Mouse (Mus musculus): ENCODE data around the gene Fcor.

Fcor gene

GRCm38 (mm10) chr8:3671980-3672491 is at the start of gene Fcor:
TSS of gene Fcor (minus strand) at chr8:3672362.
- peak; percentile 92 for DNase-seq

DNA sequence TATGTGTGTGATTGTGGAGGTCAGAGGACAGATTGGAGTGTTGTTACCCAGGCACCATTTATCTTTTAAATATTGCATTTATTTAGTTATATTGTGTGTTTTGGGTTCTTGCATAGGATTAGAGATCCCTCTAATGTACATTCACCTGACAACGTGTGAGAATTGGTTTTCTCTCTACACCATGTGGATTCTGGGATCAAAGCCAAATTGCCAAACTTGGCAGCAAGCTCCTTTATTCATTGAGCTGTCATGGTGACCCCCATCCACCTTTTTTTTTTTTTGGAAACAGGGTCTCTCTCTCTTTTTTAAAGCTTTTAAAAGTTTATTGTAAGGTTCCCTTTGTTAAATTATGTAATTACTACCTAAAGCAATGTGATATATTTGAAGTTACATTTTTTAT is 48.9 kb upstream of the Fcor start:
- DNase-seq: no peak

- no peak for DNase-seq
These were observed 48.4 kb upstream of the Fcor start, which contains the start of gene Clec4g for GRCm38 (mm10) chr8:3720551-3720950. TSS of gene Clec4g (minus strand) at chr8:3720651.

- DNase-seq: peak; percentile 42
These were observed 46.4 kb upstream of the Fcor start for GRCm38 (mm10) chr8:3718559-3718958.

- no peak for DNase-seq
These were observed 45.3 kb upstream of the Fcor start for GRCm38 (mm10) chr8:3717321-3717954.

- DNase-seq: no peak
These were observed 39.5 kb upstream of the Fcor start for GRCm38 (mm10) chr8:3711646-3712045.

GRCm38 (mm10) chr8:3710312-3710711 is 38.1 kb upstream of the Fcor start:
- no peak for DNase-seq

DNA sequence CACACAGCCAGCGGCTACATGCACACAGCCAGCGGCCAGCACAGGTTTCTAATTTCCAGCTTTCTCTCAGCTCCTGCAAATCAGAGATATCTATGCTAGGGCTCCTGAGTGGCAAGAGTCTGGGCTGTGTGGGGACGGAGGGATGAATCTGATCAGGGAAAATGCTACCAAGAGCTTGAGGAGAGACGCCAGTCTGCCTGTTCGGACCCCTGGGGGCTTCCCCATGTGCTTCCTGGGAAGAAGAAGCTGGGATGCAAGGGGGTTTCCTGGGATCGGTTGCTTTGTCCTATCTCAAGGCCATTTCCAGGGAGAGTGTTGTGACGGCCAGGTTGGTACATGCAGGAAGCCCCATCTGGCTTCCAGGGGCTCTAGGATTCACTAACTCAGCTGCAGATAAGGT is 35.4 kb upstream of the Fcor start:
- DNase-seq: no peak

DNA sequence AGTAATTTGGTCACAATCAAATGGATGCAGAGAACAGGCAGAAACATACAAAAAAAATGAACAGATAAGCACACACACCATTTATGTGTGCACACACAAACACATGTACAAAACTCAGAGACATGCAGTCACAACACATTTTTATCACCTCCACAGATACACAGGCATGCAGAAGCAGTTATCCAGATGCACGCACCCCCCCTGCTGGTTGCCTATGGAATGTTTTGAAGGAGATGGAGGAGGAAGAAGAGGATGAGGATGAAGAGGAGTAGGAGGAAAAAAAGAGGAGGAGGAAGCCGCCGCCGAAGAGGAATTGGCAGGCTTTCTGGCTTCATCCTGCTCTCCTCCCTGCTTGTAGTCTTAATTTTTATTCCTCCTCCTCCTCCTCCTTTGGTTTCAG is 33.5 kb upstream of the Fcor start:
- DNase-seq: no peak

- DNase-seq: no peak
These were observed 29.3 kb upstream of the Fcor start for GRCm38 (mm10) chr8:3701491-3701890.

GRCm38 (mm10) chr8:3694121-3694520 is 22.0 kb upstream of the Fcor start, which contains the start of gene Fcer2a:
TSS of gene Fcer2a (minus strand) at chr8:3694175.
- DNase-seq: no peak

DNA sequence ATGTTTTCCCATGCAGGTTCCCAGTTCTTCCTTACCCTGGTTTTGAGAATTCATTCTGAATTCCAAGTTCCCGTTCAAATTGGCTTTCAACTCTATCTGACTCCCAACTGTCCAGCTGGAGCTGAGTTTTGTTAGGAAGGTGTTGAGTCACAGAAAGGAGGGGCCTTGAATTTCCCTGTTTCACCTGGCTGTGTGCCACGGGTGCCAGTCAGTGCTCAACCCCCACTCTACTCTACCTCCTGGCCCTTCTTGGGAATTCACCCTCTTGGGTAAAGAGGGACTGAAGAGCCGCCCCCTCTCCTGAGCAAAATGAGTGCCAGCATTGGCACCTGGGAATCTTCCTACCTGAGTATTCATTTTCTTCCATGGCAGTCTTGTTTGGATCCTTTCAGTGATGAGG is 18.6 kb upstream of the Fcor start:
- DNase-seq: no peak

- DNase-seq: no peak
These were observed 15.4 kb upstream of the Fcor start for GRCm38 (mm10) chr8:3687537-3687936.

DNA sequence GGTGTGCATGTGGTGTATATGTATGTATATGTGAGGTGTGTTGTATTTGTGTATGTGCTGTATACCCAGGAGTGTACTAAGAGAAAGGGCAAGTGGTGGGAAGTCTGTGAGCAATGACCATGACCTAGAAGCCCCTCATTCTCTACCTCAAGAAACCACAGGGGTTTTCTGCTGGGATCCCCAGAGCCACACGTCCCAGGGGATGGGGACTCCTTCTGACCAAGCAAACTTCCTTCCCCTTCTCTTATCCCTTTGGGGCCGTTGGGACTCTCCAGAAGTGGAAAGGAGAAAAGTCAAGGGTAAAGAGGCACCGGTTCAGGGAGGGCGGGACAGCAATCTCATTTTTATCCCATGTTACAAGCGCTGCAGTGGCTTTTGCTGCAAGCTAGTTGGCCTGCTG is 13.3 kb upstream of the Fcor start:
- no peak for DNase-seq

GRCm38 (mm10) chr8:3684530-3684929 is 12.4 kb upstream of the Fcor start:
- no peak for DNase-seq

DNA sequence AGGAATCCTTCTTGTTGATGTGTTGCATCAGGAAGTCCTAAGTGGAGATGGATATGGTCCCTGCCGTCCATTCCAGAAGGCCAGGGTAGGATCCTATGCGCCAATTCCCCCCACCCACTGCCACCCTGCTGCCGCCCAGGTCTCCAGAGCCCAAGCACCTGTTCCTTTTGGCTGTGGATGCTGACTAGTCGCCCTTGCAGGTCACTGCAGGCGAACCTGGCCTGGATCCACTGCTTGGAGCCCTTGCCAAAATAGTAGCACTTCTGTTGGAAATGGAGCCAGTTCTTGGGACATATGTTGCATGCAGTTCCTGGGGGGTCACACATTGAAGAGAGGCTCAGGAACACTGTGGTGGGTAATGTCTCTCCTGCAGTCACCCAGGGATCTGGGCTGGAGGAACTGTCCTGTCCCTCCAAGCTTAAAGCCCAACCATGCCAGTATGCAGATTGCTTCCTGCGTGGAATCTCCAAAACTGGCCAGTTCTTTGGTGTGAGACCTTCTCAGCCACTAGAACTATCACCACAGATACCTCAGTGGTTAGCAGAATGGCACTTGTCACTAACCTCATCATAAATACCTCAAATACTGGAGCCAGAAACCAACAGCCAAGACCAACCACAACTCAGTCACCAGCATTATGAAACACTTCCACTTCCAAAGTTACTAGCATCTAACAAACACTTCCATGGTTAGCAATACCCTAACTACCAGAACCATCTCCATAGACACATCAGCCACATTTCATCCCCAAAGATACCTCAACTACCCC is 11.4 kb upstream of the Fcor start:
- DNase-seq: no peak

DNA sequence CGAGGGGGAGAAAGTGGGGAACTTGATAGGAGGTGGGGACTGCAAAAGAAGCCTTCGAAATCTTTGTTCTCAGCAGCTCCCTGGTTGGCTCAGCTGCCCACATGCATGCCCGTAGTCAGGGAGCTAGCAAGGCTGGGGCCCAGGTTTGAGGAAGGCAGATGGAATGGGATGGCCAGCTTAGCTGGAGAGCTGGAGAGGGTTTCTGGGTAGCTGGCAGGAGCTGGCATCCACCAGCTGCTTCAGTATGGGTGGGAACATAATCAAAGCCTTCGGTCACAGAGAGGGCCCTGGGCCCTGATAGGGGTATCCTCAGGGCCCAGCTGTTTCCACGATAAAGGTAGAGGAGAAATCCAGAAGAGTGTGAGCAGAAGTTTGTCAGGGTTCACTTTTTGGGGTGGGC is 10.3 kb upstream of the Fcor start:
- no peak for DNase-seq

DNA sequence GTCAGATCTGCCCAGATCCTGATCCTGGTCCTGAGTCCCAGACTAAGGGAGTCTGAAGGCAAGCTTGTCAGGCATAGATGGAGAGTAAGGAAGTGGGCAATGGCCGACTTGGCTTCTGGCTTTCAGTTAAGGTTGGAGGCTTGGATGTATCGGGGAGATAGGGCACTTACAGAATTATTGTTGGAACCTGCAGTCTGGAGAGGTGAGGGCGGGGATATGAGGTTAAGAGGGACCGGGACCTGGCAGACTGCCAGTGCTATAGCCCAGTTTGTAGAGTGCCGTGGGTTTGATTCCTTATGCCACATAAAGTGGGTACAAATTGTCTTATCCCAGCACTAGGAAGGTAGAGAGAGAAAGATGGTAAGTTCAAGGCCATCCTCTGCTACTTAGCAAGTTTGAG is 7.5 kb upstream of the Fcor start:
- no peak for DNase-seq

- no peak for DNase-seq
These were observed 7.1 kb upstream of the Fcor start for GRCm38 (mm10) chr8:3679236-3679635.

DNA sequence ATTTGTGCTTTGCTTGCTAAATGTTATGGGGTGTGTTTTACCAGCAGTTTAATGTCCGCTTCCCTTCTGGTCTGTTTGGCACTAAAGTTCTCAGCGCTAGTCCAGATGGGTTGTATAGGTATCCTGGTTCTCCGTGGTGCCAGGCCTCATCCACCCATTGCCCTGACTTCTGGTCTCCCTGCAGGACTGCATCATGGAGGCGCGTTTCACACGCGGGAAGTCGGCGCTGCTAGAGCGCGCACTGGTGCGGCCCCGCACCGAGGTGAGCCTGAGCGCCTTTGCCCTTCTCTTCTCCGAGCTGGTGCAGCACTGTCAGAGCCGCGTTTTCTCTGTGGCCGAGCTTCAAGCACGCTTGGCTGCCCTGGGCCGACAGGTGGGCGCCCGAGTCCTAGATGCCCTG is 6.7 kb upstream of the Fcor start:
- DNase-seq: no peak

DNA sequence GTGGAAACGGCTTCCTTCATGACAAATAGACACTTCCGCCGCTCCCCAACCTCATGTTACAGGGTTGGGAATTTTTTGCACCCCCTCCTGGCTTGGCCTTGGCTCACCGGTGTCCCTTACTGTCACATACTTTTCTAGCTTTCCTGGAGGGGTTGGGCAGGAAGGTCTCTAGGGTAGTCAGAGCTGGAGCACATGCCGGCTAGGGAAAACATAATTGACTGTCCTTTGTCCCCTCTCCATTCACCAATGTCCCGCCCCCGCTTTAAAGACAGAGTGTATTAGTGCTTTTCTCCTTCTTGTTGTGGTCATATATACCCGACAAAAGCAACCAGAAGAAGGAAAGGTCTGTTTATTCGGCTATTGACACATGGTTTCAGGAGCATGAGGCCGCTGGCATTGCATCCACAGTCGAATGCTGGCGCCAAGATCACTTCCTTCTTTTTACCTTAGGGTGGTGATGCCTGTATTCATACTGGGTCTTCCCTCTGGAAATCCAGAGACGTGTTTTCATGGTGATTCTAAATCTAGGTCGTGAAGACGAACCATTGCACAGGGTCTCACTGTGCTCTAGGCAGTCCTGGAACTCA is 4.9 kb upstream of the Fcor start:
- no peak for DNase-seq

- peak; percentile 92 for DNase-seq
These were observed 4.2 kb upstream of the Fcor start, which contains the start of gene Trappc5 for GRCm38 (mm10) chr8:3676131-3676992. TSS of gene Trappc5 (plus strand) at chr8:3676299.

DNA sequence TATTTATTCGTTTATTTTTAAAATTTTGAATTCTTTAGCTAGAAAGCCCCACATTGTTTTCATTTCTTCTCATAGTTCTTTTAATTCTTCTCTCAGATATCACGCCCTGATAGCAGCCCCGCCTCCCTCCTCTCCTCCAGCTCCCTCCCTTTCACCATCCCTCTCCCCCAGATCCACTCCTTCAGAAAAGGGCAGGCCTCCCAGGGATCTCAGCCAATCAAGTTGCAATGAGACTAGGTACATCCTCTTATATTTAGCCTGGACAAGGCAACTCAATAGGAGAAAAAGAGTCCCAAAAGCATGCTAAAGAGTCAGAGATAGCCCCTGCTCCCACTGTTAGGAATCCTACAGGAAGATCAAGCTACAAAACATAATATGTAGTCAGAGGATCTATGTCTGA is 2.5 kb upstream of the Fcor start:
- no peak for DNase-seq

All from right cerebral cortex, postnatal 4 days (tissue).